Mouse (Mus musculus): ENCODE measurements around the gene Nfasc. TPM values are rescaled to one million over a fixed set of nuclear protein-coding genes. Genes with fewer than 3 reads are reported as not detected.

Nfasc gene
- polyA plus RNA-seq, 1 experiment from 2014 or later: 0.68 TPM

DNA sequence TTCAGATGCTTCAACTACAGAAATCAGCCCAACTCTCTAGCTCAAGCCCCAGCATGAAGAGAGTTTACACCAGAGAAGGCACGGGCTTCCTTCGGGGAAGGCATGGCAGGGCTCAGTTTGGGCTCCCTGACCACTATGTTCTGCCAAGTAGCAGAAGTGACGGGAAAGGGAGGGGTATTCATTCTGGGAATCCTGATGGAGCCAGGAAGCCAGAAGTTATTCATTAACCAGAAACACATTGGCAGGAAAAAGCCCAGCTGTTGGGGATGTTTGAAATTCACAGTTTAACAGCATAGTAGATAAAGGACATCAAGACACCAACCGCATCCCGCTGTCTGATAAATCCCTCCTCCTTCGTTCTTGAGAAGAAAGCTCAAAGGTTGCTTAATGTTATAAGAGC, 93.6 kb downstream of the Nfasc start:
- no peak overlapping the region for H3K9ac ChIP-seq (ENCODE audit: low read length)
- no peak overlapping the region for H3K27ac ChIP-seq (replicated peaks in 1 of 2; ENCODE audit: control insufficient read depth in 1 of 2, insufficient read depth in 1 of 2, low read depth in 2 of 2, low read length in 2 of 2)
- no peak for ATAC-seq (ENCODE audit: insufficient number of reproducible peaks, insufficient read depth, low FRiP score, low read depth)
- 61% methylated on average over 6 of the region's 6 CpGs for WGBS
- H3K4me3 ChIP-seq (ENCODE audit: control insufficient read depth in 1 of 2, insufficient read depth in 1 of 2, low read depth in 1 of 2, low read length in 2 of 2): no peak overlapping the region
- H3K4me2 ChIP-seq (ENCODE audit: low read length): no peak overlapping the region
- no peaks in the 10 kb centered on the region for H3K4me1 ChIP-seq (ENCODE audit: control insufficient read depth in 2 of 2, insufficient read depth in 2 of 2, low read length in 2 of 2)
- no peaks in the 10 kb centered on the region for H3K27me3 ChIP-seq (ENCODE audit: control insufficient read depth, insufficient read depth, low read length)
- H3K36me3 ChIP-seq (ENCODE audit: control insufficient read depth, insufficient read depth, low read length): no peaks in the 10 kb centered on the region
- no peaks in the 10 kb centered on the region for H3K9me3 ChIP-seq (ENCODE audit: control insufficient read depth, low read length)

DNA sequence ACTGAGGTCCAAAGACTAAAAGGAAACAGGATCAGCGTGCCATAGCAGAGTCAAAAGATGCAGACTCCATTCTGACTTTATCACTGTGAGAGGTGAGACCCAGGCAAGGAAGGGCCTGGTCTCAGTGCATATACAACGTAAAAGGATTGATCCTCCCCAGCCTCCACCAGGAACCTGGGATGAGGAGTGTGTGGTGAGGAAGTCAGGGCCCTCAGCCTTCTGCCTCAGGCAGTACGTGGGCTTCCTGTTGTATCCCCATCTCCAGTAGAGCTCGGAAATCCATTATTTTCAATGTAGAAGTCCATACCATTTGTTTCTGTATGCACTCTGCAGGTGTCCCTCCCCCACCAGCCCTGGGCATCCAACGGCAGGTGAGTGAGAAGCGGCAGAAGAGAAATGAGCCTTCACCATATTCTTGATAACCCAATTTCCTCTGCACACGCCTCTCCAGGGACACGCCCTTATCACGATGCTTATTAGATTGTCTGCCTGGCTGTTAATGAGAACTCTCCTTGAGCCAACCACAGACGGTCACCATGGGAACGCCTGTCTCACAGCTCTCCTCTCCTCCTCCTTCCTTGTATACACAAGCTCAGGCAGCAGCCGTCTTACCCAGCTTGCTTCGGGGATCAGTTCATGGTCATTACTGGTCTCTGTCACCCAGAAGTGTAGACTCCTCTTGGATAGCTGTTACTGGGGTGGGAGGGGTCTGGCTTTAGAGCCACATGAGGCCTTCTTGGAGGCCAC, 100.4 kb downstream of the Nfasc start:
- no peaks in the 10 kb centered on the region for H3K9me3 ChIP-seq (ENCODE audit: control insufficient read depth, low read length)
- H3K27me3 ChIP-seq (ENCODE audit: control insufficient read depth, insufficient read depth, low read length): no peaks in the 10 kb centered on the region
- H3K4me2 ChIP-seq (ENCODE audit: low read length): no peak overlapping the region
- no peak overlapping the region for H3K9ac ChIP-seq (ENCODE audit: low read length)
- H3K36me3 ChIP-seq (ENCODE audit: control insufficient read depth, insufficient read depth, low read length): no peaks in the 10 kb centered on the region
- no peak overlapping the region for H3K27ac ChIP-seq (replicated peaks in 1 of 2; ENCODE audit: control insufficient read depth in 1 of 2, insufficient read depth in 1 of 2, low read depth in 2 of 2, low read length in 2 of 2)
- 60% methylated on average over 13 of the region's 13 CpGs for WGBS
- H3K4me1 ChIP-seq (ENCODE audit: control insufficient read depth in 2 of 2, insufficient read depth in 2 of 2, low read length in 2 of 2): no peaks in the 10 kb centered on the region
- no peak overlapping the region for H3K4me3 ChIP-seq (ENCODE audit: control insufficient read depth in 1 of 2, insufficient read depth in 1 of 2, low read depth in 1 of 2, low read length in 2 of 2)
- no peak for ATAC-seq (ENCODE audit: insufficient number of reproducible peaks, insufficient read depth, low FRiP score, low read depth)

DNA sequence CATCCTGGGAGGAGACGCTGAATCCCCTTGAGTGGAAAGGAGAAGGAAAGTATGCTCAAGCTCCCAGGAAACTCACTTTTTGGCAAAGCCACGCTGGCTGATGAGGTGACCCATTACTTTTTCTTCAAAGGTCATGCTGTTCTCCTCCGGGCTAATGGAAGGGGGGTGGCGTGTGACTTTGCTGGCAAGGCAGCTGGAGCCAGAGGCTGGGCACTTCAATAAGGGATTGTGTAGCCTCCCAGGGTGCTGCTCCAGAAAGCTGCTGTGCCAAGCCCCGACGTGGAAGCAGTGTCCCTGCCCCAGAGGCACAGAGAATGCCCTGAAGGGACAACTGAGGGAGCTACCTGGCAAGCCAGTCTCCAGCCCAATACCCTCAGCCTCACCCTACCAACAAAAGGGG, 101.3 kb downstream of the Nfasc start:
- Histone ChIP-seq H3K27me3 (ENCODE audit: control insufficient read depth, insufficient read depth, low read length) (no peaks in the 10 kb centered on the region), H3K4me1 (ENCODE audit: control insufficient read depth in 2 of 2, insufficient read depth in 2 of 2, low read length in 2 of 2) (no peaks in the 10 kb centered on the region), H3K9ac (ENCODE audit: low read length) (no peak overlapping the region), H3K36me3 (ENCODE audit: control insufficient read depth, insufficient read depth, low read length) (no peaks in the 10 kb centered on the region), H3K4me3 (ENCODE audit: control insufficient read depth in 1 of 2, insufficient read depth in 1 of 2, low read depth in 1 of 2, low read length in 2 of 2) (no peak overlapping the region), H3K4me2 (ENCODE audit: low read length) (no peak overlapping the region), H3K9me3 (ENCODE audit: control insufficient read depth, low read length) (no peaks in the 10 kb centered on the region), H3K27ac (replicated peaks in 1 of 2; ENCODE audit: control insufficient read depth in 1 of 2, insufficient read depth in 1 of 2, low read depth in 2 of 2, low read length in 2 of 2) (no peak overlapping the region)
- ATAC-seq (ENCODE audit: insufficient number of reproducible peaks, insufficient read depth, low FRiP score, low read depth): no peak
- WGBS: 81% methylated on average over 6 of the region's 6 CpGs

DNA sequence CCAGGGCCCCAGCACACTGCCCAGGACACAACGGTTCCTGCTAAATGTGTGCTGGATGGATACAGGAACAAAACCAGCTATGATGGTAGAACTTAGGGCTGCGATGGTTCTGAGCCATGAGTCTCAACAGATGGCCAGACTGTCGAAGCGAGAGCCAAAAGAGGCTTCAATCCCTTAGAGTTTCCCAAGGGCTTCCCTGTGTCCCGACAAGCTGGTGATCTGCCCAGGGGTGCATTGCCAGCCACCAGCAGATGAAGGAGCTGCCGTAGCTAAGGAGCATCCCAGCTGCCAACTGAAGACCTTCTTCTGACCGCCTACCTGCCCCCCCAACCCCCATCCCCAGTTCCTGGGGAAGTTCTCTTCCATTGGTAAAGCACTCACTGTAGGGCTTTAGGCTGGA, 104.3 kb downstream of the Nfasc start:
- Histone ChIP-seq H3K9me3 (ENCODE audit: control insufficient read depth, low read length) (no peaks in the 10 kb centered on the region), H3K4me1 (ENCODE audit: control insufficient read depth in 2 of 2, insufficient read depth in 2 of 2, low read length in 2 of 2) (no peaks in the 10 kb centered on the region), H3K27me3 (ENCODE audit: control insufficient read depth, insufficient read depth, low read length) (0 out of 2 replicates have a peak, but pooled peaks cover 9% of the 10 kb centered on the region), H3K4me3 (ENCODE audit: control insufficient read depth in 1 of 2, insufficient read depth in 1 of 2, low read depth in 1 of 2, low read length in 2 of 2) (no peak overlapping the region), H3K36me3 (ENCODE audit: control insufficient read depth, insufficient read depth, low read length) (no peaks in the 10 kb centered on the region), H3K27ac (replicated peaks in 1 of 2; ENCODE audit: control insufficient read depth in 1 of 2, insufficient read depth in 1 of 2, low read depth in 2 of 2, low read length in 2 of 2) (no peak overlapping the region), H3K9ac (ENCODE audit: low read length) (no peak overlapping the region), H3K4me2 (ENCODE audit: low read length) (no peak overlapping the region)
- ATAC-seq (ENCODE audit: insufficient number of reproducible peaks, insufficient read depth, low FRiP score, low read depth): no peak
- 82% methylated on average over 7 of the region's 7 CpGs for WGBS

DNA sequence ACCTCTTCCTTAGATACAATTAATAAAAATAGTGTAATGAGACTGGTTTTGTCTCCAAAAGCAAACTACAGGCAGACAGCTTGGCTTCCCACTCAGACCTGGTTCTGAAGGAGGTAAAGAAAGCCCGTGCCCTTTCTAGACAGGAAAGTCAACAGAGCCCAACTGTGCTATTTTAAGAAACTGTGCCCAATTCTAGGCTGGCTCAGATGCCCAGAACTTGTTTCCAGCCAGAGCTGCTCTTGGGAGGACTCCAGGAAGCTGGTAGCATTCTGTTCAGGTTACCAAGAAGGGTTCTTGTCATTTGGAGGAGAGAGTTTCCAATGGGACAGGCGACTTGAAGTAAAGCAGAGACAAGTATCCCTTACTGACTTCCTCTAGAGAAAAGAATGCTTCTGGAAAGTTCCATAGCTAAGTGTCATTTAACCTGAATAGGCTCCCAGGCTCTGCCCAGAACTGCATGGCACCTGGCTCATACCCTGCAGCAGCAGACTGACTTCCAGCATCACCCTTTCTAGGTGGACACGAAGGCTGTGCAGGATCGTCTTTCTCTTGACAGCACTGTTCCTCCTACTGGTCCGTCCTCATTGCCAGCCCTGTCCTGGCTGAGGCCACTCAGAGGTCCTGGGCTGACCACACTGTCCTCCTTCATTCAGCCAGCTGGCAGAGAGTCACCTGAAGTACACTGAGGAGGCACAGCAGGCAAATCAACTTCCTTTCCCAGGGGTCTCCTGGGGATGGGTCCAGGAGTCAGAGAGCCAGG, 111.8 kb downstream of the Nfasc start:
- H3K27ac ChIP-seq (replicated peaks in 1 of 2; ENCODE audit: control insufficient read depth in 1 of 2, insufficient read depth in 1 of 2, low read depth in 2 of 2, low read length in 2 of 2): no peak overlapping the region
- 45% methylated on average over 5 of the region's 5 CpGs for WGBS
- no peak overlapping the region for H3K9ac ChIP-seq (ENCODE audit: low read length)
- H3K36me3 ChIP-seq (ENCODE audit: control insufficient read depth, insufficient read depth, low read length): no peaks in the 10 kb centered on the region
- H3K4me1 ChIP-seq (ENCODE audit: control insufficient read depth in 2 of 2, insufficient read depth in 2 of 2, low read length in 2 of 2): no peaks in the 10 kb centered on the region
- ATAC-seq (ENCODE audit: insufficient number of reproducible peaks, insufficient read depth, low FRiP score, low read depth): no peak
- no peak overlapping the region for H3K4me2 ChIP-seq (ENCODE audit: low read length)
- no peaks in the 10 kb centered on the region for H3K9me3 ChIP-seq (ENCODE audit: control insufficient read depth, low read length)
- H3K4me3 ChIP-seq (ENCODE audit: control insufficient read depth in 1 of 2, insufficient read depth in 1 of 2, low read depth in 1 of 2, low read length in 2 of 2): no peak overlapping the region
- peaks cover 5% of the 10 kb centered on the region; the same call in 1 of the 2 replicates for H3K27me3 ChIP-seq (ENCODE audit: control insufficient read depth, insufficient read depth, low read length)

DNA sequence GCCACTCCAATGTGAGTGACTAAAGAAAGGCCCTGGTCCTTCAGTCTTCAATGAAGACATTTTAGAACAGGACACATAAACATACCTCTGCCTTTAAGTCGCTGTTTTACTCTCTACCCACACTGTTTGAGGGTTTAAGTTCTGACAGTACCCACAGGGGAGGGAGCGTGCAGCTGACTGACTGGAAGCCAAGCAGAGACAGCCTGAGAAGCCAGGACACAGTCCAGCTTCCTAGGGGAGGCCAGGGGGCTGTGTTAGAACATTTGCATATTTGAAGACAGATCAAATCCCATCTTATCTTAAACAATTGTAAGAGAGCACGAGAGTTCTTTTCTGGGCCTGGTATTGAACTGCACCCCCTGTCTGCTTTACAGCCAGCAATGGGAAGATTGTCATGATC, 113.0 kb downstream of the Nfasc start:
- no peak for ATAC-seq (ENCODE audit: insufficient number of reproducible peaks, insufficient read depth, low FRiP score, low read depth)

DNA sequence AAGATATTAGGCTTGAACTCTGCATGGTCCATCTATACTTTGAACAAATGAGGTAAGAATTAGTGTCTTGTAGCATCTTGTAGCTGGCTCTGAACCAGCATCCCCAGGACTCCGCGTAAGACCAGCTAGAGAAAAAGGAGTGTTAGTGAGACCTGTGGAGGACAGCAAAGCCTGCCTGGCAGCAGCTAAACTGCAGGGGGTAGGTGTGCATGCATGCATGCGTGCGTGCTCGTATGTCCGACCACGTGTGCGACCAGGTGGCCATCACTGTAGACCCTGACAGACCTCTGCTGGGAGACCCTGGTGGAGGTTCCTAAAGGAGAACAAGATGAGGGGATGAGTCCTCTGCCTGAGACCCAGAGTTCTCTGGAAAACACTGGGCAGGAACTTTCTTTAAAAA, 113.4 kb downstream of the Nfasc start:
- no peaks in the 10 kb centered on the region; the same call in 1 of the 2 replicates for H3K27me3 ChIP-seq (ENCODE audit: control insufficient read depth, insufficient read depth, low read length)
- no peak overlapping the region for H3K4me3 ChIP-seq (ENCODE audit: control insufficient read depth in 1 of 2, insufficient read depth in 1 of 2, low read depth in 1 of 2, low read length in 2 of 2)
- no peaks in the 10 kb centered on the region for H3K9me3 ChIP-seq (ENCODE audit: control insufficient read depth, low read length)
- no peak for ATAC-seq (ENCODE audit: insufficient number of reproducible peaks, insufficient read depth, low FRiP score, low read depth)
- H3K36me3 ChIP-seq (ENCODE audit: control insufficient read depth, insufficient read depth, low read length): no peaks in the 10 kb centered on the region
- H3K4me2 ChIP-seq (ENCODE audit: low read length): no peak overlapping the region
- H3K27ac ChIP-seq (replicated peaks in 1 of 2; ENCODE audit: control insufficient read depth in 1 of 2, insufficient read depth in 1 of 2, low read depth in 2 of 2, low read length in 2 of 2): no peak overlapping the region
- WGBS: 92% methylated on average over 8 of the region's 8 CpGs
- H3K4me1 ChIP-seq (ENCODE audit: control insufficient read depth in 2 of 2, insufficient read depth in 2 of 2, low read length in 2 of 2): no peaks in the 10 kb centered on the region
- H3K9ac ChIP-seq (ENCODE audit: low read length): no peak overlapping the region

More for the DNA sequence above, 113.0 kb downstream of the Nfasc start:
- H3K9ac ChIP-seq (ENCODE audit: low read length): no peak overlapping the region
- 50% methylated on average over 3 of the region's 3 CpGs for WGBS
- no peaks in the 10 kb centered on the region for H3K9me3 ChIP-seq (ENCODE audit: control insufficient read depth, low read length)
- H3K4me1 ChIP-seq (ENCODE audit: control insufficient read depth in 2 of 2, insufficient read depth in 2 of 2, low read length in 2 of 2): no peaks in the 10 kb centered on the region
- H3K4me2 ChIP-seq (ENCODE audit: low read length): no peak overlapping the region
- no peak overlapping the region for H3K27ac ChIP-seq (replicated peaks in 1 of 2; ENCODE audit: control insufficient read depth in 1 of 2, insufficient read depth in 1 of 2, low read depth in 2 of 2, low read length in 2 of 2)
- no peaks in the 10 kb centered on the region for H3K36me3 ChIP-seq (ENCODE audit: control insufficient read depth, insufficient read depth, low read length)
- no peaks in the 10 kb centered on the region; the same call in 1 of the 2 replicates for H3K27me3 ChIP-seq (ENCODE audit: control insufficient read depth, insufficient read depth, low read length)
- no peak overlapping the region for H3K4me3 ChIP-seq (ENCODE audit: control insufficient read depth in 1 of 2, insufficient read depth in 1 of 2, low read depth in 1 of 2, low read length in 2 of 2)
